Mouse (Mus musculus) frontal cortex, postnatal 10 days (tissue): Measurements from ENCODE around the gene Gm20431.
A peak's percentile ranks its signal among the peaks of the same experiment; 100 is the strongest.

Experiments
- DNase-seq, 2 experiments: peaks; one replicate each; pipeline ENCODE4 v3.0.0; 2022; ENCODE audit warnings: low spot score in 2 of 2, mixed read lengths in 1 of 2

The Gm20431 gene

DNA sequence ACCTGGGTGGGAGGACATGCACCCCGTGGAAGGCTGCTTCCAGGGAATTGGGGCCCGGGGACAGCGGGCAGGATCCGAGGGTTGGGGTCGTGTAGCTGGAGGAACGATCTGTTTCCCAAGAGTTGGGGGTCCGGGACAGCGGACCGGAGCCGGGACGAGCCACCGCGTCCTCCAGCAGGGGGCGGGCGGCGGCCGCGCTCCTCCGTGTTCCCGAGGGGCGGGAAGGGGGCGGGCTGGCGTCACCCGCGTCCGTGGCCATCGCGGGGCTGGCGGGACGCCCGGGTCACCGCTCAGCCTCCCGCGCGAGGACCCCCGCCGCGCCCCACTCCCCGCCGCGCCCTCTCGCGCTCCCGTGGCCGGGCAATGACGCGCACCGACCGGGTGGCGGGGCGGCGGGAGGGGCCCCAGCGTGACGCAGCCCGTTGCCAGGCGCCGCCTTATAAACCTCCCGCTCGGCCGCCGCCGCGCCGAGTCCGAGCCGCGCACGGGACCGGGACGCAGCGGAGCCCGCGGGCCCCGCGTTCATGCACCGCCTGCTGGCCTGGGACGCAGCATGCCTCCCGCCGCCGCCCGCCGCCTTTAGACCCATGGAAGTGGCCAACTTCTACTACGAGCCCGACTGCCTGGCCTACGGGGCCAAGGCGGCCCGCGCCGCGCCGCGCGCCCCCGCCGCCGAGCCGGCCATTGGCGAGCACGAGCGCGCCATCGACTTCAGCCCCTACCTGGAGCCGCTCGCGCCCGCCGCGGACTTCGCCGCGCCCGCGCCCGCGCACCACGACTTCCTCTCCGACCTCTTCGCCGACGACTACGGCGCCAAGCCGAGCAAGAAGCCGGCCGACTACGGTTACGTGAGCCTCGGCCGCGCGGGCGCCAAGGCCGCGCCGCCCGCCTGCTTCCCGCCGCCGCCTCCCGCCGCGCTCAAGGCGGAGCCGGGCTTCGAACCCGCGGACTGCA is 27.5 kb upstream of the Gm20431 start, which contains the start of gene Cebpb:
TSS of gene Cebpb (plus strand) at position 418 of the 954 bp plus-strand sequence.
- peak in 1 of 2 experiments; percentile 77 for DNase-seq

DNA sequence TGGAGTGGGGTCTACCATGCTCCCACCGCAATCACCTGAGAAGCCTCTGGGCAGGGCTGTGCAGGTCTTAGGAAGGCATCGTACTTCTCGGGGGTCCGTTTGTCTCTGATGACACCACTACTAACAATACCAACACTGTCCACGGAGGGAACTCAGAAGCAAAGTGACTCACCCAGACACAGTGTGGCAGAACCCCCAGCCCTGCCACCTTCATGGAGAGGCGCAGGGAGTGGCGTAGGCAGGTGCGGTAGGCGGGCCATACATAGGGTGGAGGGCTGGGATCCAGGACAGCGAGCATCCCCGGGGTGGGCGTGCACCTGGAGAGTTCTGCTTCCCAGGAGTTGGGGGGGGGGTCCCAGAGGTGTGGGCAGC is 26.8 kb upstream of the Gm20431 start:
- no peak for DNase-seq

DNA sequence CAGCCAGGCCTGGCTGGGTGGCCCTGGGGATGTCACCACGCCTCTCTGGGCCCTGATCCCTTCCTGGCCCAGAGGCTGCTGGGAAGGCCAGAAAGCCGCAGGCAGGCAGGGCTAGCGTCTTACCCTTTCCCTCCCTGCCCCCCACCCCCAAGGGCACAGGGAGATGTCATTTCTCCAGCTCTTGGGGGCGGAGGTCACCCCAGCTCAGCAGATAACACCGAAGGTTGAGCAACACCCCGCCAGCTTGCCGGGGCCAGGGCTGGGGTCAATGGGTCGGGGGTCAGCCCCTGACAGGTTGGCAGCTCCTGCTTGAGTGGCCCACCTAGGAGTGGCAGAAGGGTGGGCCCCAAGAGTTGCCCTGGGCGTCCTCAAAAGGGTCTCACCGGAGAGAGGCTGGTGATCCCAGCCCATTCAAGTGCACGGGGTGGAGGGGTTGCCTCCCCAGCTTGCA is 26.4 kb upstream of the Gm20431 start:
- peak in 1 of 2 experiments; percentile 25 for DNase-seq

DNA sequence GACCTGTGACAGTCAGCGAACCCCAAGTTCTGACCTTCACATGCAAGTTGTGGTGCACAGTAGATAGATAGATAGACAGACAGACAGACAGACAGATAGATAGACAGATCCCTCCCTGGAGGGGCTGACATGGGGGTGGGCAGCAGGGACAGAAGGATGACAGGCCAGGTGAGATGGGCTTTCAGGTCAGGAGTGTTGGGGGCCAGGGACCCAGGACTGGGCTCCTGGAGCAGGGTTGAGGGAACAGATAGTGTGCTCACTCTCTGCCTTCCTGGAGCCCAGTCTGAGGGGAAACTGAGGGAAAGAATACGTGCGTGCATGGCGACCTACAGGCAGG is 25.9 kb upstream of the Gm20431 start:
- DNase-seq = no peak

DNA sequence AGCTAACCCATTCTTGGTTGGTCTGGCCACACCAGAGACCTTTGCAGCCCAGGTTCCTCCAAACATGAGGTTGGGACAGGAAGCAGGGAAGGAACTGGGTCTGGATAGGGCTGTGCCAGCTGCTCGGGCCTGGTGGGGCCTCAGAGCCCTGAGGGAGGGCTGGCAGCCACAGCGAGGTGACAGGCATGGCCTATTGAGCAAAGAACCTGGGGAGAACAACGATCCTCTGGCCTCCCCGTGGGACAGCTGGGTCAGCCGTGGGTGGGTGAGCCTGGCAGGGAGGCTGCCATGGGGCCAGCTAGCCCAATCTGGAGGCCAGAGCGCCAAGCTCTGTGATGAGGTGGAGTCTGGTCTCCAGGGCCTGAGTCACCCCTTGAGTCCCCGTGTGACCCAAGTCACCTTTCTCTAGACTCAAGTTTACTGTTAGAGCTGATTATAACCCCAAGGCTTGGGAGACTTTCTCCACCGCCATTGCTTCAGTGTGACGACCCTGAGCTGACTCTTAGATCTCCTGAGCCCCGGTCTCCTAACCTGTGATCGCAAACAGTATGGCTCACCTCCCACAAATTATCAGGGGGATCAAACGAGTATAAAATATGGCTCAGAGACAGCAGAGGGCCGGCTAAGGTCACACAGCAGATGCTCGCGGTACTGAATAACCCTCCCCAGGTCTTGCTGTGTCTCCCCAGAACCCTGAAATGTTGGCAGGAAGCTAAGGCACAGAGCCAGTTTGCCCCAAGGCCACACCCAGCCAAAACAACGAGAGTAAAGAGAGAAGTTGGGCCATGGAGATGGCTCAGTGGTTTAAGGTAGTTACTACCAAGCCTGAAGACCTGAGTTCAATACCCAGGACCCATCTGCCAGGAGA is 25.3 kb upstream of the Gm20431 start:
- DNase-seq = no peak

DNA sequence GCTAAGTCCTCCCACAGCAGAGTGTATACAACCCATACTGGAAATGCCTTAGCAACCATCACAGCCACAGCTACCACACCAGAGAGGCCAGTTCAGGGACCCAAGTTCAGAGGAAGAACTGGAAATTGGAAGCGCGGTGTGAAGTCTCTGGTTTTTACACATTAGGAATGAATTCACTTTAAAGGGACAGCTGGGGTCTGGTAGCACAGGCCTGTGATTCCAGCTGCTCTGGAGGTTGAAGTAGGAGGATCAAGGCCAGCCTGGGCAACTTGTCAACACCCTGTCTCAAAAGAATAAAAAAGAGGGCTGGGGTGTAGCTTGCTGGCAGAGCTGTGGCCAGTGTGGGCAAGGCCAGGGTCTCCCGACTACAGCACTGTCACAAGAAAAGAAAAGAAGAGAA is 24.6 kb upstream of the Gm20431 start:
- DNase-seq = no peak

DNA sequence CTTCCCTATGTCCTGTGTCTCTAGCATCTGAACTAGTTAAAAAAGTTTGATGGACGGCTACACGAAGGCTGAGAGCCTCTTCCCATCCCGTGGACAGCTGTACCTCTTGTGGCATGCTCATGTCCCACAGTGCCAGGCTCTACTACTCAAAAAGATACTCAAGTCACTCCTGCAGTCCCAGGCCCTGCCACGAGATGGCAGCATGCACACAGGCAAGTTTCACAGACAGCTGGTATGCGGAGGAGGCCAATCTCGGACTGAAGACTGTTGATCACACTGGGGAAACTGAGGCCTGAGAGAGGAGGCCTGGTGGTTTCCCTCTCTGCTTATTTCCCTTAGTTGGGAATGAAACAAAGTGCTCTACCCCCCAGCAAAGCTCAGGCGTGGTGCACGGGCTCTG is 23.8 kb upstream of the Gm20431 start:
- DNase-seq = peak; percentile 83 to 93

DNA sequence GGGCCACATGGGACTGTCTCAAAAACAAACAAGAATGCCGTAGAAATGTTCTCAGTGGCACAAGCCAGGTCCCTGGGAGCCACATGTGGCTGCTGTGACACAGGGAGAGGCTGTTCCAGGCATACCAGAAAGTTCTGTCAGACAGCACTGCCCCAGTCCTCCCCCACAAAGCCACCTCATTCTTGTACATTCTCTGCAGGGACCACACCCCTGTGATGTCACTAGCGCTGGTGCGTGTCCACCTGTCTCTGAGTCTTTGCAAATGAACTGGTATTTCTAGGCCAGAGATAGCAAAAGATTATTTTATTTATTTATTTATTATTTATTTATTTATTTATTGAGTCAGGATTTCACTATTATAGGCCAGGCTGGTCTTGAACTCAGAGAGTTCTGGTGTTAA is 22.4 kb upstream of the Gm20431 start:
- no peak for DNase-seq

DNA sequence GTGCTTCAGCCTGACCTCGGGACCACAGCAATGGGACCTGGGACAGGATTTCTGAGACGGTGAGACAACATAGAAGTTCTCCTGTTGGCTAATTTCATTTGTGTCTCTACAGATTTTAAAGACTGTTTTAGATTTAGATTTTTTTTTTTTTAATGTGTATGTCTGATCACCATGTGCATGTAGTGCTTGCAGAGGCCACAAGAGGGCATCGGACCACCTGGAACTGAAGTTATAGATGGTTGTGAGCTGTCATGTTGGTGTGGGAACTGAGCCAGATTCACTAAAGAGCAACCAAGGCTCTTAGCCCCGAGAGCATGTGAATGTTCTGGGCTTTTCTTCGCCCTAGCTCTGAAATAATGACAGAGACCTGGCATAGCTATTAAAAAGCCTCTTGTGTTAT is 19.4 kb upstream of the Gm20431 start:
- DNase-seq = peak in 1 of 2 experiments; percentile 38

DNA sequence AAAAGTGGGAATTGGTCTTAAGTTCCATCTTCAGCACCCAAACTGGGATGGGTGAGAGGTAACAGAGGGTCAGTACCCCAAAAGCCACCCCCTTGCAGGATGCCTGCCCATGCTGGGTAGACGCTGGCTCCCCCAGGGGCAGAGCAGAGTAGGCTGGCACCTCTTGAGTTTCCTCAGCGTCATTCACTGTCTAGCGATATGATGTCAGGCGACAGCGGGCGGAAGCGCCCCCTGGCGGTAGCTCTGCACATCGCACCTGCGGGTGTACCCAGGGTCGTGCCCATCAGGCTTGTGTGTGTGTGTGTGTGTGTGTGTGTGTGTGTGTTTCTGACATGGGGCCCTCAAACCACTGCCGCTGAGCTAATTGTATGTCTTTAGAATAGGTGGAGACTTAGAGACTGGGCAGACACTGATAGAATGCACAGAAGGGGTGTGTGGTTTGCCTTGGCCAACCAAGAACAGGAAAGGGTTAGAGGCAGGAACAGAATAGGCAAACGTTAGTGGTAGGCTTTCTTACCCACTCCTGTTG is 18.7 kb upstream of the Gm20431 start:
- peak; percentile 65 to 70 for DNase-seq

DNA sequence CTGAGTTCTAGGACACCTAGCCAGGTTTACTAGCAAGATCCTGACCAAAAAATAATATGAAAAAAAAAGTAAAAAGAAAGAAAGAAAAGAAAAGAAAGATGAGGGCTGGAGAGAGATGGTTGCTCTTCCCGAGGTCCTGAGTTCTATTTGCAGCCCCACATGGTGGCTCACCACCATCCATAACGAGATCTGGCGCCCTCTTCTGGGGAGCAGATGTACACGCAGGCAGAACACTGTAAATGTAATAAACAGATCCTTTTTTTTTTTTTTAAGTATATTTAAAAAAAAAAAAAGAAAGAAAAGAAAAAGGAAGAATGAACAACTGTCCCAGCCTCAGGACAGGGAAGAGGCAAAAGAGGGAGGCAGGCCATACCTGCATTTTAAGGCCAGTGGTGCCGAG is 17.3 kb upstream of the Gm20431 start:
- no peak for DNase-seq

DNA sequence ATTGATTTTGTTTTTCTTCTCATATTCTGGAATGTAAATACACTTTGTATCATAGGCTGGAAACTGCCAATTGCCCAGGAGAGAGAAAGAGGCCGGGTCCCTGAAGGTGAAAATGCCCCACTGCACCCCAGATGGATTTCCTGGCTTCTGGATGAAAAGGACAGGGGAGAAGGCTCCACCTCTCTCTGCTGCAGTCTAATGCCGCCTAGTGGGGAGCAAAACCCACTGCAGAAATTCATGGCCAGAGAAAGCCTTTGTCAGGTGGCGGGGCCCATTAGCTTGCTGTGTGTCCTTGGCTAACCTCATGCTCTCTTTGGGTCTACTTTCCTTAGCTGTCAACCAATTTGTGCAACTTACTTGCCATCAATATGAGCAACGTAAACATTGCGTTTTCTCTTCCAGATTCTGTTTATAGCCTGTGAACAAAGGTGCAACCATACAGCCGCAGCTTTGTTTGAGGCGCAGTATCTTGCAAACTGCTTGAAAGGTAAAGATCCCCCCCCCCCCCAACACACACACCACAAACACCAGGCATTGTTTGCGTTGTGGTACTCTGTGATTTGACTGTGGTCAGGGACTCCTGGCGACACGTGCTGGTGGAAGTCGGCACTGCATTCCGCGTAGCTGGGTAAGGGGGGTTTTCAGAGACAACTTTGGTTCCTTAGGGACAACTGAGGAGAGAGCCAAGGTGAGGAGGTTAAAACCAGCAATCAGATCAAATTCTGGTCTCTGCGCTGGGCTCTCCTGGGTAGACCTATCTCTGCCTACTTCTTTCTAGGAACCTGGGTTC is 14.0 kb upstream of the Gm20431 start:
- no peak for DNase-seq

DNA sequence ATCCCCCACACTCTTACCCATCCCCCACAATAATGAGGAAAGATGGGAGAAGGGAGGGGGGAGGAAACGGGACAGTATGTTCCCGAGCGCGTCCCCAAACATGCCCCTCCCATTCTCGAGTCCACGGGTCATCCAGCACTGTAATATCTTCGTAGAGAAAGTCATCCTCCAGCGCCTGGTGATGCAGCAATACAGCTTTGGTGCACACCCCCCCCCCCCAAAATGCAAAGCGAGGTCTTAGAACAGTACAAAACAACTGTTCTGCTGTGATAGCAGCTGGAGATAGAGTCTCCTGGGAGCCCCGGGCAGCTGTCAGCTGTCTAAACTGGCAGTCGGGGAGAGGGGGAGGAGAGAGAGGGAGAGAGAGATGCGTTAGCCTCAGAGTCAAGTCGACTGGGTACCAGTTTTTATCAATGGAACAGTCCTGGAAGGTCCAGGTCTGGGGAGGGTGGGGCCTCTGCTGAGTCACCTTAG is 11.0 kb upstream of the Gm20431 start:
- DNase-seq = no peak

DNA sequence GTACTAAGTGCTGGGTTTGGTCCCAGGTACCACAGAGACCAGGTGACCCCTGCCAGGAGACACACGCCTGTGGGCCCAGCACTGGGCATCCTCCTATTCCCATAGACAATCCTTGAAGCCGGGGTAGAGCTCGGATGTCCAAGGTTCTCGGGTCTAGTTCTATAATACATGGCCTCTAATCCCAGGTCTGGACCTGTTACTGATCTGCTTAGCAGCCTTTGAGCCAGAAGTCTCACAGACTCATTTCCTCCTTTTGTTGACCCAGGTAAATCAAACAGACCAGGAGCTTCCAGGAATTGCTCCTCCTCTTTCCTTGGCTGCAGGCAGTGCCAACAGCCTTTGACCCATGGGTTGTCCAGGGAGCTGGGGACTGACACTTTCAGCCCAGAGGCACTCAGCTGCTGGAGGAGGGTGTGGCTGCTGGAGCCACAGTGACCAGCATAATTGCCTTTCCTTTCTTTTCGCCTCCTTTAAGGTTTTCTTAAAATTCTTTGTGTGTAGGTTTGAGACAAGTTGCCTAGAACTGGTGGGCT is 9.9 kb upstream of the Gm20431 start:
- no peak for DNase-seq

DNA sequence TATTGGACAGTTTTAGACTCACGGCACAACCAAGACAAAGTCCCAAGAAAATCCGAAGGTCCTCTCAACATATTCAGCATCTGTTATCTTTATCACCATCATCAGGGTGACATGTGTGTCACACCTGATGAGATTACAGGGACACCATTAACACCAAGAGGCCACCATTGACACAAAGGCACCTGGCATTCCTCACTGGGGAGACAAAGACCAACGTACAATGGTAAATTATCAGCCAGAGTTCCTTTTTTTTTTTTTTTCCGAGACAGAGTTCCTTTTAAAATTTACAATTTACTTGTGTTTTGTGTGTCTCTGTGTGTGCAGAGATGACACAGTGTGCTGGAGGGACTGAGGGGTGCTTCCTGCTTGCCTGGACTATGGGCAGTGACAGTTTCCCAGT is 8.1 kb upstream of the Gm20431 start:
- DNase-seq = no peak

DNA sequence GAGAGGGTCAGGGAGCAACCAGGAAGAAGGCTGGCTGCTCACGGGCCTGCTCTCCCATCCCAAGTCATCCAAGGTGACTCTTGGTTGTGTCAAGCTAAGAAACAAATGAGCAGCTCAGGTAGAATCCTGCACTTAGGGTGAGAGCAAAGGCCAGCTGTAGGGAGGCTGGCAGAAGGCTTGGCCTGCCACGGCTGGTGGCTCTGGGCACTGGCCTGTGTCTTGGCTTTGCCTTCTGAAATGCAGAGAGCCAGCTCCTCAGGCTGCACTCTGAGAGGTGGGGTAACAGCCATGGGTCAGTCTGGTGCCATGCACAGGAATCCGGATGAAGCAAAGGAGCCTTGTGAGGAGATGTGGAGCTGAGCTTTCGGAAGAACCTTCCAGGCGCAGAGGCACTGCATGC is 7.1 kb upstream of the Gm20431 start:
- no peak for DNase-seq

DNA sequence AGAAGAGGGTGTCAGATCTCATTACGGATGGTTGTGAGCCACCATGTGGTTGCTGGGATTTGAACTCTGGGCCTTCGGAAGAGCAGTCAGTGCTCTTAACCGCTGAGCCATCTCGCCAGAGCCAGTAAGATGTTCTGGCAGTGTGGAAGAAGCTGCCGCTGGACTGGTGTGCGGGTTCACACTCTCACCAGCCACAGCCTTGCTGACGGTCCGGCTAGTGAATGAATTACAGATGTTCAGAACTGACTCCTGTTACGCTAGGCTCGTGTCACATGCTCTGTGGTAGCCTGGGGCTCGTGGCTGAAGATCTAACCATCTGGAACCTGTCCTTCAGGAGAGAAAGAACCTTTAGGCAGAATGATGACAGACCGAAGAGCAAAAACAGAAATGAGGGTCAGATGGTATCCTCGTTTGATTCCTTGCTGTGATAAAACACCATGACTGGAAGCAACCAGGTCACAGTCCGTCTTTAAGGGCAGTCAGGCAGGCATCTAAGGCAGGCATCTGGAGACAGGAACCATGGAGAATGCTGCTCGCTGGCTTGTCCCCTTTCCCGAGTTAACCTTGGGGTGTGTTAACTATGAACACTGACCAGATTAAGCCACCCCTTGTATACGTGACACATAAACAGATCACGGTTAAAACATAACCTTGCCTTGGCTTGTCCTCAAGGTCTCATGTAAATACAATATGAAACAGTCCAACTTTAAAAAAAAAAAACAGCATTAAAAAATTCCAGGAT is 4.8 kb upstream of the Gm20431 start:
- no peak for DNase-seq

DNA sequence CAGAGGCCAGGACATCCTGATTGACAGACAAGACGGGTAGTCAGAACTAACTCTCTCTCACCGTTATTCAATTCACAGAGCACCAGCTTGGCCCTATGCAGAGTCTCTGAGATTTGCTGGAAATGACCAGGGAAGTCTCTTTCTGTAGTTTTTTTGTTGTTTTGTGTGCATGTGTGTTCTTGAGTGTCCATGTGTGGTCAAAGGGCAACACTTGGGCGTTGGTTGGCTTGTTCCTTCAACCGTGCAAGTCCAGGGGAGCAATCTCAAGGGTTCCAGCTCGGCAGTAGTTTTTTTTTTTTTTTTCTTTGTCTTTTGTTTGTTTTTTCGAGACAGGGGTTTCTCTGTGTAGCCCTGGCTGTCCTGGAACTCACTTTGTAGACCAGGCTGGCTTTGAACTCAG is 1.4 kb upstream of the Gm20431 start:
- no peak for DNase-seq

DNA sequence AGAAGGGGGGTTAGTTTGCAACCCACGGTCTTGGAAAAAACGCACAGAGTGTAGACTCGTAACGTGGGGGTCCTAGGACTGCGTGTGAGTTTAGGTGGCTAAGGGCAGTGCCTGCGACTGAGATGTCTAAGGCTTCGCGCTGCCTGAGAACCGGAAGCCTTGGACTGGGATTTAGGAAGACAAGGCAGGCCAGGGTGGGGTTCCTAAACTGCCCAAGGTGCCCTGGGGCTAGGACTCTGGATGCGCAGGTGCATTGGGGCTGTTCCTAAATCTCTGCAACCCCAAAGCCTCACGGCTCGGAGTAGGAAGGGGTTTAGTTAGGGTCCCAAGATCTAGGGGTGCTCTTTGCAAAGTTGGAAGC is 705 bp downstream of the Gm20431 start:
- no peak for DNase-seq

DNA sequence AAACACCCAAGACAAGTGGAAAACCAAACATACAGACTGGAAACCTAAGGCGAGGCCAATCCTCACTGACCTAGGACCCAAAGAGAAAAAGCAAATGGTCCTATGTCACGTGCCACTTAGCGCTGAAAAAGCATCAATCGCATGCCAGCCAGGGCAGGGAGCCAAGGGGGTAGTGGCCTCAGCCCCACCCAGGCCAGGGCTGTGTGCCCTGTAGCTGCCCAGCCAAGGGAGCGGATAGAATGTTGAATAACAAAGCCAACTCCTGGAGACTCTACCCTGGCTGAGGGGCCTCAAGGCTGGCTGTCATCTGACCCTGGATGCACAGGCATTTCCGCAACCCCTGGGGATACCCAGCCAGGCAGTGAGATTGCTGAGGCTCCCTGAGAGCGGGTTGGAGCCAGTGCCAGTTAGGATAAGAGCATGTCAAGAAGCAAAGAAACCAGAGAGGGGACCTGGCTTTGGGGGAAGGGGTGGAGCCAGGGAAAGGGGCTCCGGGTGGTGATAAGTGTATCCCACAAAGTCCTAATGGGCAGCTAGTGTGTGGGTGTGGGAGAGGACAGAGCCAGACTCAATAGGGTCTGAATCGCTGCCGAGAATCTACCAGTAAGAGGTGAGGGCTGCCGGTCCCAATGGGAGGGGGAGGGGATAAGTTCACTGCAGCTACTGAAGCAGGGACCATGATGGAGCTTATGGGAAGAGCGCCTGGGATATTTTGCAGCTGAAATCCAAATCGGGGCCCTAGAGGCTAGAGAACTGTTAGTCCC is 1.3 kb downstream of the Gm20431 start:
- DNase-seq = peak in 1 of 2 experiments; percentile 49
